Mouse (Mus musculus): Measurements from ENCODE around the gene Cdh3. TPM values are rescaled to one million over a fixed set of nuclear protein-coding genes. Genes with fewer than 3 reads are reported as not detected.

Gene Cdh3
- polyA plus RNA-seq, 1 experiment from 2014 or later = 22.5 TPM

DNA sequence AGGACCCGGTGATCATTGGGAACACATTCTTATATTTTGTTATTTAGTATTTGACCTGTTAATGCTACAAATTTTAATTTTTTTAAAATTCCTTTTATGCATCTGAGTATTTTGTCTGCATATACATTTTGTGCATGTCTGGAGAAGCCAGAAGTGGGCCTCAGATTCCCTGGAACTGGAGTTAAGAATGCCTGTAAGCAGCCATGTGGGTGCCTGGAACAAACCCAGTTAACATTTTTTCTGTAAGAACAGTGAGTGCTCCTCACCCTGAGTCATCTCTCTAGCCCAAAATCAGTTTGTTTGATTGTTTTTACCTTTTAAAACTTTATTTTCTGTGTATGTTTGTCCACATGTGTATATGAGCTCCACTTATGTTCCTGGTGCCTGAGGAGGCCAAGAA lies 4.6 kb upstream of the Cdh3 start:
- no peak for ATAC-seq (replicated peaks; ENCODE audit: insufficient number of reproducible peaks, low FRiP score, low TSS enrichment)
- Histone ChIP-seq H3K9ac (ENCODE audit: low read depth, low read length) (no peak overlapping the region), H3K4me3 (ENCODE audit: low read depth, low read length) (no peak overlapping the region), H3K36me3 (ENCODE audit: control insufficient read depth, insufficient read depth, low read length) (no peaks in the 10 kb centered on the region), H3K27ac (ENCODE audit: low read depth, low read length) (no peak overlapping the region), H3K9me3 (replicated peaks; ENCODE audit: control insufficient read depth, low read length) (no peaks in the 10 kb centered on the region), H3K4me1 (ENCODE audit: control insufficient read depth, insufficient read depth, low read length) (peaks cover 14% of the 10 kb centered on the region), H3K27me3 (ENCODE audit: control insufficient read depth, insufficient read depth, low read length) (0 out of 2 replicates have a peak, but pooled peaks cover 3% of the 10 kb centered on the region), H3K4me2 (no peak overlapping the region)
- WGBS (ENCODE audit: insufficient replicate concordance) = 87% methylated on average over 1 of the region's 1 CpGs

GRCm38 (mm10) chr8:106507761-106508331 lies 2.8 kb upstream of the Cdh3 start:
- Histone ChIP-seq H3K4me2 (peak overlapping the region; percentile 70), H3K9ac (ENCODE audit: low read depth, low read length) (peak overlapping the region; percentile 75), H3K27me3 (ENCODE audit: control insufficient read depth, insufficient read depth, low read length) (0 out of 2 replicates have a peak, but pooled peaks cover 3% of the 10 kb centered on the region), H3K9me3 (replicated peaks; ENCODE audit: control insufficient read depth, low read length) (no peaks in the 10 kb centered on the region), H3K36me3 (ENCODE audit: control insufficient read depth, insufficient read depth, low read length) (no peaks in the 10 kb centered on the region), H3K27ac (ENCODE audit: low read depth, low read length) (peak overlapping the region; percentile 16), H3K4me3 (ENCODE audit: low read depth, low read length) (peak overlapping the region; percentile 41), H3K4me1 (ENCODE audit: control insufficient read depth, insufficient read depth, low read length) (peaks cover 18% of the 10 kb centered on the region)
- ATAC-seq (replicated peaks; ENCODE audit: insufficient number of reproducible peaks, low FRiP score, low TSS enrichment) = no peak
- 2% methylated on average over 29 of the region's 30 CpGs for WGBS (ENCODE audit: insufficient replicate concordance)

GRCm38 (mm10) chr8:106508456-106508855 lies 2.2 kb upstream of the Cdh3 start:
- ATAC-seq (replicated peaks; ENCODE audit: insufficient number of reproducible peaks, low FRiP score, low TSS enrichment) = no peak
- WGBS (ENCODE audit: insufficient replicate concordance) = 36% methylated on average over 3 of the region's 3 CpGs
- Histone ChIP-seq H3K36me3 (ENCODE audit: control insufficient read depth, insufficient read depth, low read length) (no peaks in the 10 kb centered on the region), H3K4me3 (ENCODE audit: low read depth, low read length) (no peak overlapping the region), H3K9me3 (replicated peaks; ENCODE audit: control insufficient read depth, low read length) (no peaks in the 10 kb centered on the region), H3K27me3 (ENCODE audit: control insufficient read depth, insufficient read depth, low read length) (0 out of 2 replicates have a peak, but pooled peaks cover 3% of the 10 kb centered on the region), H3K9ac (ENCODE audit: low read depth, low read length) (peak overlapping the region; percentile 75), H3K4me1 (ENCODE audit: control insufficient read depth, insufficient read depth, low read length) (peaks cover 18% of the 10 kb centered on the region), H3K4me2 (peak overlapping the region; percentile 70), H3K27ac (ENCODE audit: low read depth, low read length) (no peak overlapping the region)

GRCm38 (mm10) chr8:106509079-106509780 lies 1.5 kb upstream of the Cdh3 start:
- Histone ChIP-seq H3K9me3 (replicated peaks; ENCODE audit: control insufficient read depth, low read length) (no peaks in the 10 kb centered on the region), H3K4me1 (ENCODE audit: control insufficient read depth, insufficient read depth, low read length) (peaks cover 18% of the 10 kb centered on the region), H3K27me3 (ENCODE audit: control insufficient read depth, insufficient read depth, low read length) (0 out of 2 replicates have a peak, but pooled peaks cover 3% of the 10 kb centered on the region), H3K36me3 (ENCODE audit: control insufficient read depth, insufficient read depth, low read length) (no peaks in the 10 kb centered on the region), H3K27ac (ENCODE audit: low read depth, low read length) (no peak overlapping the region), H3K4me3 (ENCODE audit: low read depth, low read length) (no peak overlapping the region), H3K9ac (ENCODE audit: low read depth, low read length) (no peak overlapping the region), H3K4me2 (no peak overlapping the region)
- no peak for ATAC-seq (replicated peaks; ENCODE audit: insufficient number of reproducible peaks, low FRiP score, low TSS enrichment)
- 57% methylated on average over 8 of the region's 8 CpGs for WGBS (ENCODE audit: insufficient replicate concordance)

DNA sequence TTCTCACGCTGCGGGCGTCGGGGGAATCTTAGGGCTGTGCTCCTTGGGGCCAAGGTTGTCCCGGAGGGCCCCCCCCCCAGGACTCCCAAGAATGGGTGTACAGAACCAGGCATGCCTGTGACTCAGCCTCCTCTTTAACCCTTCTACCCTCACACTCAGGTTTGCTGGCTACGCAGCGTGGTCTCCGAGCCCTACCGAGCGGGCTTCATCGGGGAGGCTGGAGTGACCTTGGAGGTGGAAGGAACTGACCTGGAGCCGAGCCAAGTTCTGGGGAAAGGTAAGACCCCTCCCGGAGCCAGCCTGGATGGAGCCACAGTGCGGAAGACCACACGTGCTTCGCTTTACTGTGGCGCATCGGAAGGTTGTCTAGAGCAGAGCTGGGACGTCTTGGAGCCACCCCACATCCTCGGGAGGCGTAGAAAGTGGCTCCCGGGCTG lies 392 bp downstream of the Cdh3 start:
- peak overlapping the region; percentile 88 for H3K4me2 ChIP-seq
- peak overlapping the region; percentile 85 for H3K27ac ChIP-seq (ENCODE audit: low read depth, low read length)

GRCm38 (mm10) chr8:106511531-106512041 lies 895 bp downstream of the Cdh3 start:
- peak overlapping the region; percentile 88 for H3K4me2 ChIP-seq
- H3K9me3 ChIP-seq (replicated peaks; ENCODE audit: control insufficient read depth, low read length) = no peaks in the 10 kb centered on the region
- 0 out of 2 replicates have a peak, but pooled peaks cover 3% of the 10 kb centered on the region for H3K27me3 ChIP-seq (ENCODE audit: control insufficient read depth, insufficient read depth, low read length)
- ATAC-seq (replicated peaks; ENCODE audit: insufficient number of reproducible peaks, low FRiP score, low TSS enrichment) = peak; percentile 39
- no peaks in the 10 kb centered on the region for H3K36me3 ChIP-seq (ENCODE audit: control insufficient read depth, insufficient read depth, low read length)
- H3K4me3 ChIP-seq (ENCODE audit: low read depth, low read length) = peak overlapping the region; percentile 66
- H3K4me1 ChIP-seq (ENCODE audit: control insufficient read depth, insufficient read depth, low read length) = peaks cover 24% of the 10 kb centered on the region
- WGBS (ENCODE audit: insufficient replicate concordance) = under 1% methylated on average over 30 of the region's 30 CpGs
- H3K9ac ChIP-seq (ENCODE audit: low read depth, low read length) = peak overlapping the region; percentile 81
- H3K27ac ChIP-seq (ENCODE audit: low read depth, low read length) = peak overlapping the region; percentile 85

More for the DNA sequence above, 392 bp downstream of the Cdh3 start:
- Histone ChIP-seq H3K4me1 (ENCODE audit: control insufficient read depth, insufficient read depth, low read length) (peaks cover 19% of the 10 kb centered on the region), H3K9ac (ENCODE audit: low read depth, low read length) (peak overlapping the region; percentile 81), H3K9me3 (replicated peaks; ENCODE audit: control insufficient read depth, low read length) (no peaks in the 10 kb centered on the region), H3K36me3 (ENCODE audit: control insufficient read depth, insufficient read depth, low read length) (no peaks in the 10 kb centered on the region), H3K27me3 (ENCODE audit: control insufficient read depth, insufficient read depth, low read length) (0 out of 2 replicates have a peak, but pooled peaks cover 3% of the 10 kb centered on the region), H3K4me3 (ENCODE audit: low read depth, low read length) (peak overlapping the region; percentile 66)
- under 1% methylated on average over 22 of the region's 22 CpGs for WGBS (ENCODE audit: insufficient replicate concordance)
- peak; percentile 37 for ATAC-seq (replicated peaks; ENCODE audit: insufficient number of reproducible peaks, low FRiP score, low TSS enrichment)

GRCm38 (mm10) chr8:106512475-106513150 lies 1.9 kb downstream of the Cdh3 start:
- Histone ChIP-seq H3K4me1 (ENCODE audit: control insufficient read depth, insufficient read depth, low read length) (peaks cover 34% of the 10 kb centered on the region), H3K4me3 (ENCODE audit: low read depth, low read length) (peak overlapping the region; percentile 66), H3K36me3 (ENCODE audit: control insufficient read depth, insufficient read depth, low read length) (no peaks in the 10 kb centered on the region), H3K27me3 (ENCODE audit: control insufficient read depth, insufficient read depth, low read length) (0 out of 2 replicates have a peak, but pooled peaks cover 3% of the 10 kb centered on the region), H3K9me3 (replicated peaks; ENCODE audit: control insufficient read depth, low read length) (no peaks in the 10 kb centered on the region), H3K27ac (ENCODE audit: low read depth, low read length) (0 out of 2 replicates have a peak overlapping the region, but pooled peaks have one; percentile 85), H3K4me2 (peak overlapping the region; percentile 88), H3K9ac (ENCODE audit: low read depth, low read length) (peak overlapping the region; percentile 81)
- ATAC-seq (replicated peaks; ENCODE audit: insufficient number of reproducible peaks, low FRiP score, low TSS enrichment) = no peak
- 53% methylated on average over 7 of the region's 7 CpGs for WGBS (ENCODE audit: insufficient replicate concordance)

GRCm38 (mm10) chr8:106515946-106516479 lies 5.3 kb downstream of the Cdh3 start:
- no peak overlapping the region for H3K4me3 ChIP-seq (ENCODE audit: low read depth, low read length)
- H3K4me2 ChIP-seq = no peak overlapping the region
- no peaks in the 10 kb centered on the region for H3K9me3 ChIP-seq (replicated peaks; ENCODE audit: control insufficient read depth, low read length)
- 16% methylated on average over 1 of the region's 1 CpGs for WGBS (ENCODE audit: insufficient replicate concordance)
- no peak for ATAC-seq (replicated peaks; ENCODE audit: insufficient number of reproducible peaks, low FRiP score, low TSS enrichment)
- no peaks in the 10 kb centered on the region for H3K27me3 ChIP-seq (ENCODE audit: control insufficient read depth, insufficient read depth, low read length)
- H3K27ac ChIP-seq (ENCODE audit: low read depth, low read length) = peak overlapping the region; percentile 54
- no peaks in the 10 kb centered on the region for H3K36me3 ChIP-seq (ENCODE audit: control insufficient read depth, insufficient read depth, low read length)
- H3K4me1 ChIP-seq (ENCODE audit: control insufficient read depth, insufficient read depth, low read length) = peaks cover 50% of the 10 kb centered on the region
- H3K9ac ChIP-seq (ENCODE audit: low read depth, low read length) = no peak overlapping the region
